Mouse (Mus musculus) gastrocnemius, postnatal 4 days (tissue): ENCODE measurements around the gene Rnd2. TPM values are rescaled to one million over a fixed set of nuclear protein-coding genes. Genes with fewer than 3 reads are reported as not detected.
"Not testable (repeated sequence)": the region's sequence is repeated elsewhere in the genome, so short reads cannot be mapped to it uniquely, and the experiment has no call there.

Source experiments
- DNase-seq, 2 experiments: peaks; one replicate each; pipeline ENCODE4 v3.0.0; 2021 to 2022; ENCODE audit warnings: low spot score in 2 of 2, mixed read lengths in 2 of 2
- long read RNA-seq, 2 experiments: library from polyadenylated mRNA; stranded (forward); transcript quantifications; one replicate each; pipeline ENCODE4 v2.0.0; 2021
- total RNA-seq, 2 experiments: library from RNA; stranded (reverse); gene quantifications; 2 replicates each; pipeline ENCODE4 v1.2.3; 2021

Rnd2 gene
- 1 to 10 TPM; 8.1 to 8.3 TPM for total RNA-seq
- long read RNA-seq, experiment 1, transcript Rnd2-201 (5 exons, 1,394 nt) = major isoform, 7 of 8 reads
- long read RNA-seq, experiment 1, partial matches to known transcripts = 0 of 8 reads
- long read RNA-seq, experiment 1, other reads (novel, unspliced or antisense) = 1 of 8 reads
- long read RNA-seq, experiment 2, transcript Rnd2-201 (5 exons, 1,394 nt) = major isoform, 6 of 10 reads
- long read RNA-seq, experiment 2, partial matches to known transcripts = 0 of 10 reads
- long read RNA-seq, experiment 2, other reads (novel, unspliced or antisense) = 3 of 10 reads

GRCm38 (mm10) chr11:101464211-101465100 is at the start of gene Rnd2:
Gene Rnd2, plus strand, starts transcription at chr11:101464999.
- DNase-seq = no peak

- DNase-seq = no peak
Observed at GRCm38 (mm10) chr11:101415306-101415705, 49.5 kb upstream of the Rnd2 start.

GRCm38 (mm10) chr11:101416433-101417100 is 48.2 kb upstream of the Rnd2 start:
- no peak for DNase-seq

- peak; percentile 82 to 91 for DNase-seq
Observed at GRCm38 (mm10) chr11:101417101-101417855, 47.5 kb upstream of the Rnd2 start, which contains the start of gene Aarsd1. Gene Aarsd1, minus strand, starts transcription at chr11:101417615.

GRCm38 (mm10) chr11:101418991-101419390 is 45.8 kb upstream of the Rnd2 start:
- DNase-seq = no peak

- DNase-seq = no peak
Observed at GRCm38 (mm10) chr11:101419610-101420009, 45.2 kb upstream of the Rnd2 start.

- DNase-seq = no peak
Observed at GRCm38 (mm10) chr11:101420148-101420547, 44.7 kb upstream of the Rnd2 start.

- DNase-seq = peak in 1 of 2 experiments; percentile 28
Observed at GRCm38 (mm10) chr11:101424105-101424851, 40.5 kb upstream of the Rnd2 start, which contains the start of gene Gm27029. Gene Gm27029, minus strand, starts transcription at chr11:101424796.

GRCm38 (mm10) chr11:101424925-101425813 is 39.6 kb upstream of the Rnd2 start, which contains the start of the genes Rundc1 and Ptges3l:
Gene Rundc1, plus strand, starts transcription at chr11:101425085.
Gene Ptges3l, minus strand, starts transcription at chr11:101425333.
- peak; percentile 98 to 99 for DNase-seq

GRCm38 (mm10) chr11:101426165-101426564 is 38.6 kb upstream of the Rnd2 start:
- DNase-seq = no peak

GRCm38 (mm10) chr11:101431327-101431726 is 33.5 kb upstream of the Rnd2 start:
- DNase-seq = no peak

GRCm38 (mm10) chr11:101433396-101433795 is 31.4 kb upstream of the Rnd2 start:
- DNase-seq = no peak

GRCm38 (mm10) chr11:101435831-101436230 is 29.0 kb upstream of the Rnd2 start:
- DNase-seq = no peak

GRCm38 (mm10) chr11:101436916-101437315 is 27.9 kb upstream of the Rnd2 start:
- DNase-seq = no peak

GRCm38 (mm10) chr11:101438006-101438405 is 26.8 kb upstream of the Rnd2 start:
- DNase-seq = not testable (repeated sequence)

GRCm38 (mm10) chr11:101441450-101442126 is 23.2 kb upstream of the Rnd2 start:
- DNase-seq = not testable (repeated sequence)

GRCm38 (mm10) chr11:101442127-101442693 is 22.6 kb upstream of the Rnd2 start, which contains the start of gene Rpl27:
Gene Rpl27, plus strand, starts transcription at chr11:101442298.
- DNase-seq = peak; percentile 87 to 94

GRCm38 (mm10) chr11:101442760-101443159 is 22.0 kb upstream of the Rnd2 start:
- no peak for DNase-seq
